Mouse (Mus musculus) megakaryocyte-erythroid progenitor cell, adult 5-6 weeks (primary cell): ENCODE measurements around the gene Zcchc18. TPM values are rescaled to one million over a fixed set of nuclear protein-coding genes. Genes with fewer than 3 reads are reported as not detected.
A peak's percentile ranks its signal among the peaks of the same experiment; 100 is the strongest.
"Not testable (repeated sequence)": the region's sequence is repeated elsewhere in the genome, so short reads cannot be mapped to it uniquely, and the experiment has no call there.

Experiments used
- ATAC-seq: replicated peaks from 2 replicates; pipeline ENCODE4 v1.8.0; 2016; ENCODE audit warnings: mild to moderate bottlenecking, inconsistent platforms; ENCODE audit not compliant: severe bottlenecking, poor library complexity, low FRiP score, low TSS enrichment
- total RNA-seq, 2 experiments: library from RNA; stranded (forward) in 1 of 2; stranded (reverse) in 1 of 2; fragments of 200-1000, 215-1000 nt in 1 of 2; fragments of >200 nt in 1 of 2; fragmentation: Nextera tagmentation in 1 of 2; gene quantifications; 2 replicates each; pipeline ENCODE4 v1.2.3; 2014 to 2017

The Zcchc18 gene
- not detected in 2 replicates for total RNA-seq (2014; fragmentation: Nextera tagmentation)
- total RNA-seq (2017) = not detected in 2 replicates

GRCm38 (mm10) chrX:136992978-136993547, at the start of gene Zcchc18:
Zcchc18 (plus strand) TSS chrX:136993155.
- ATAC-seq = peak; percentile 94

GRCm38 (mm10) chrX:136957583-136958279, 35.2 kb upstream of the Zcchc18 start:
- ATAC-seq = peak; percentile 85

- ATAC-seq = not testable (repeated sequence)
Observed at GRCm38 (mm10) chrX:136958300-136958699, 34.7 kb upstream of the Zcchc18 start.

- peak; percentile 74 for ATAC-seq
Observed at GRCm38 (mm10) chrX:136959688-136960087, 33.3 kb upstream of the Zcchc18 start.

- not testable (repeated sequence) for ATAC-seq
Observed at GRCm38 (mm10) chrX:136975397-136975796, 17.6 kb upstream of the Zcchc18 start, which contains the start of gene Tmsb15b2. Tmsb15b2 (minus strand) TSS chrX:136975497.

- peak; percentile 100 for ATAC-seq
Observed at GRCm38 (mm10) chrX:136976424-136977084, 16.4 kb upstream of the Zcchc18 start, which contains the start of the genes Tmsb15l and Tmsb15b1. Tmsb15l (minus strand) TSS chrX:136976869. Tmsb15b1 (minus strand) TSS chrX:136976874.

- ATAC-seq = 0 out of 2 replicates have a peak, but pooled peaks have one; percentile 51
Observed at GRCm38 (mm10) chrX:136978616-136979015, 14.3 kb upstream of the Zcchc18 start.

GRCm38 (mm10) chrX:136986039-136986438, 6.9 kb upstream of the Zcchc18 start:
- no peak for ATAC-seq

GRCm38 (mm10) chrX:136991274-136991673, 1.7 kb upstream of the Zcchc18 start:
- no peak for ATAC-seq

GRCm38 (mm10) chrX:136992191-136992965, 577 bp upstream of the Zcchc18 start:
- 0 out of 2 replicates have a peak, but pooled peaks have one; percentile 23 for ATAC-seq

- ATAC-seq = no peak
Observed at GRCm38 (mm10) chrX:136993641-136994040, 686 bp downstream of the Zcchc18 start.

- no peak for ATAC-seq
Observed at GRCm38 (mm10) chrX:136996256-136996655, 3.3 kb downstream of the Zcchc18 start.

GRCm38 (mm10) chrX:137015099-137015709, 22.2 kb downstream of the Zcchc18 start:
- peak; percentile 94 for ATAC-seq

GRCm38 (mm10) chrX:137017668-137018067, 24.7 kb downstream of the Zcchc18 start:
- no peak for ATAC-seq

GRCm38 (mm10) chrX:137019310-137019709, 26.4 kb downstream of the Zcchc18 start:
- ATAC-seq = peak; percentile 89

- ATAC-seq = no peak
Observed at GRCm38 (mm10) chrX:137030916-137031315, 38.0 kb downstream of the Zcchc18 start.

GRCm38 (mm10) chrX:137031726-137032125, 38.8 kb downstream of the Zcchc18 start:
- ATAC-seq = no peak

GRCm38 (mm10) chrX:137034322-137034721, 41.4 kb downstream of the Zcchc18 start:
- no peak for ATAC-seq

- ATAC-seq = no peak; the same call in 1 of the 2 replicates
Observed at GRCm38 (mm10) chrX:137037470-137037999, 44.6 kb downstream of the Zcchc18 start.
